Comparison of ENCODE assay signal across 26 mouse cellular contexts in genomic region chr1:91636571-91636970, GRCm38 (mm10).
"Had no signal": no experiment of that assay in that cellular context is flagged by ENCODE, and none has a peak within 500 bp of the region (broad histone marks: within the 10 kb centered on the region; RNA-seq: fewer than 3 reads in every experiment).

No protein-coding gene starts in this region.

- H3K9ac ChIP-seq: heart, embryonic 13.5 days; heart, embryonic 15.5 days; hindbrain, embryonic 13.5 days; hindbrain, embryonic 15.5 days; limb, embryonic 12.5 days; liver, embryonic 13.5 days; liver, embryonic 15.5 days had no signal

- H3K27ac ChIP-seq: heart, adult 2 months; heart, embryonic 13.5 days; heart, embryonic 15.5 days; hindbrain, embryonic 10.5 days; hindbrain, embryonic 13.5 days; hindbrain, embryonic 15.5 days; hindbrain, postnatal 0 days; layer of hippocampus, adult 2 months; left cerebral cortex, adult 2 months; limb, embryonic 10.5 days; limb, embryonic 12.5 days; liver, embryonic 13.5 days; liver, embryonic 15.5 days had no signal

- H3K36me3 ChIP-seq: heart, embryonic 13.5 days; heart, embryonic 15.5 days; hindbrain, embryonic 10.5 days; hindbrain, embryonic 13.5 days; hindbrain, embryonic 15.5 days; limb, embryonic 10.5 days; limb, embryonic 12.5 days; liver, embryonic 13.5 days; liver, embryonic 15.5 days had no signal

- DNase-seq: gastrocnemius, postnatal 10 days; gastrocnemius, postnatal 25 days; heart, adult 2 months; heart, postnatal 14 days; heart, postnatal 36 days; kidney, adult 18-20 months; kidney, adult 8-10 months; kidney, postnatal 10 days; kidney, postnatal 25 days; kidney, postnatal 4 days; liver; liver, embryonic 13.5 days had no signal

- H3K4me2 ChIP-seq: heart, embryonic 11.5 days; heart, embryonic 13.5 days; heart, embryonic 15.5 days; hindbrain, embryonic 13.5 days; hindbrain, embryonic 15.5 days; limb, embryonic 12.5 days; liver, embryonic 11.5 days; liver, embryonic 13.5 days; liver, embryonic 15.5 days had no signal

- H3K27me3 ChIP-seq: heart, embryonic 15.5 days; hindbrain, embryonic 13.5 days; hindbrain, embryonic 15.5 days; limb, embryonic 12.5 days; liver, embryonic 13.5 days; liver, embryonic 15.5 days had no signal

- ATAC-seq: hindbrain, postnatal 0 days; intestine, embryonic 16.5 days had no signal

- H3K4me1 ChIP-seq: heart, embryonic 13.5 days; heart, embryonic 15.5 days; hindbrain, embryonic 10.5 days; hindbrain, embryonic 13.5 days; hindbrain, embryonic 15.5 days; liver, embryonic 13.5 days; liver, embryonic 15.5 days had no signal

- H3K4me3 ChIP-seq: heart, adult 2 months; heart, embryonic 13.5 days; heart, embryonic 15.5 days; hindbrain, embryonic 10.5 days; hindbrain, embryonic 13.5 days; hindbrain, embryonic 15.5 days; layer of hippocampus, adult 2 months; left cerebral cortex, adult 2 months; limb, embryonic 10.5 days; limb, embryonic 12.5 days; liver, embryonic 13.5 days; liver, embryonic 15.5 days had no signal

- H3K9me3 ChIP-seq: heart, embryonic 13.5 days; heart, embryonic 15.5 days; hindbrain, embryonic 10.5 days; hindbrain, embryonic 13.5 days; hindbrain, embryonic 15.5 days; limb, embryonic 10.5 days; limb, embryonic 12.5 days; liver, embryonic 13.5 days; liver, embryonic 15.5 days had no signal
